Mouse (Mus musculus) bone marrow, adult 2 months (tissue): ENCODE data around the gene Acrv1.

Experiments used
- CTCF ChIP-seq: fragments of 200-500 bp; IDR thresholded peaks from 2 replicates; pipeline ENCODE4 v1.5.1; 2011; ENCODE audit warnings: low read length, control low read depth; ENCODE audit not compliant: control insufficient read depth, insufficient read depth
- POLR2A ChIP-seq: fragments of 200-500 bp; IDR thresholded peaks from 2 replicates; pipeline ENCODE4 v1.6.1; 2011; ENCODE audit warnings: low read depth, mild to moderate bottlenecking, control low read depth, low read length, borderline replicate concordance; ENCODE audit not compliant: control insufficient read depth

- no peak for TF ChIP-seq CTCF
- TF ChIP-seq POLR2A: no peak
Observed at GRCm38 (mm10) chr9:36687329-36687728, 5.7 kb upstream of the Acrv1 start.
